Mouse (Mus musculus): ENCODE measurements at regions not wholly inside any gene's neighbourhood (a gene's known extent, or its start where the extent isn't known, plus 50 kb on each side); places are given as distances from the start of the nearest gene placed in this dataset.

- TF ChIP-seq GATA1 (IDR thresholded peaks at IDR 0.05; ENCODE audit: borderline replicate concordance, low read length) (no peak), FLI1 (IDR thresholded peaks at IDR 0.05; ENCODE audit: low read length) (no peak)
These were observed 441.2 kb downstream of the Efnb2 start for GRCm38 (mm10) chr8:8219701-8220394.
